Mouse (Mus musculus): ENCODE data around the gene Doc2a. TPM values are rescaled to one million over a fixed set of nuclear protein-coding genes. Genes with fewer than 3 reads are reported as not detected.

Gene Doc2a
- polyA plus RNA-seq, 1 experiment from 2014 or later, result 31.1 TPM

GRCm38 (mm10) chr7:126856741-126857420 lies 9.7 kb downstream of the Doc2a start:
- no peaks in the 10 kb centered on the region for H3K27me3 ChIP-seq (replicated peaks; ENCODE audit: control insufficient read depth, insufficient read depth, low read length)
- no peak for ATAC-seq
- peaks cover 8% of the 10 kb centered on the region for H3K4me1 ChIP-seq (ENCODE audit: control insufficient read depth, insufficient read depth, low read depth, low read length)
- no peak overlapping the region for H3K9ac ChIP-seq (ENCODE audit: low read depth, low read length)
- no peak overlapping the region for H3K4me3 ChIP-seq (ENCODE audit: low read length)
- WGBS, result 81% methylated on average over 9 of the region's 9 CpGs
- H3K36me3 ChIP-seq (ENCODE audit: control insufficient read depth, insufficient read depth, low read length), result peaks cover 21% of the 10 kb centered on the region; the same call in 1 of the 2 replicates
- no peak overlapping the region for H3K4me2 ChIP-seq (ENCODE audit: low read length)
- no peak overlapping the region for H3K27ac ChIP-seq (ENCODE audit: low read depth, low read length)
- H3K9me3 ChIP-seq (ENCODE audit: control insufficient read depth, low read length), result no peaks in the 10 kb centered on the region

GRCm38 (mm10) chr7:126860987-126861386 lies 13.8 kb downstream of the Doc2a start:
- peak overlapping the region; percentile 83 for H3K4me2 ChIP-seq (ENCODE audit: low read length)
- peak overlapping the region; percentile 68 for H3K9ac ChIP-seq (ENCODE audit: low read depth, low read length)
- no peak for ATAC-seq
- H3K36me3 ChIP-seq (ENCODE audit: control insufficient read depth, insufficient read depth, low read length), result peaks cover 18% of the 10 kb centered on the region
- WGBS, result 70% methylated on average over 5 of the region's 5 CpGs
- H3K4me1 ChIP-seq (ENCODE audit: control insufficient read depth, insufficient read depth, low read depth, low read length), result peaks cover 22% of the 10 kb centered on the region
- peak overlapping the region; percentile 57 for H3K4me3 ChIP-seq (ENCODE audit: low read length)
- H3K27ac ChIP-seq (ENCODE audit: low read depth, low read length), result no peak overlapping the region
- H3K27me3 ChIP-seq (replicated peaks; ENCODE audit: control insufficient read depth, insufficient read depth, low read length), result no peaks in the 10 kb centered on the region
- H3K9me3 ChIP-seq (ENCODE audit: control insufficient read depth, low read length), result no peaks in the 10 kb centered on the region

GRCm38 (mm10) chr7:126861429-126862130 lies 14.4 kb downstream of the Doc2a start, which contains the start of gene Hirip3:
Hirip3 (plus strand) TSS chr7:126861972.
- Histone ChIP-seq H3K4me3 (ENCODE audit: low read length) (peak within 1 kb of the TSS; percentile 57), H3K36me3 (ENCODE audit: control insufficient read depth, insufficient read depth, low read length) (peaks cover 20% of the 10 kb centered on the region), H3K27me3 (replicated peaks; ENCODE audit: control insufficient read depth, insufficient read depth, low read length) (no peaks in the 10 kb centered on the region), H3K4me2 (ENCODE audit: low read length) (peak within 1 kb of the TSS; percentile 83), H3K27ac (ENCODE audit: low read depth, low read length) (peak within 1 kb of the TSS; percentile 81), H3K4me1 (ENCODE audit: control insufficient read depth, insufficient read depth, low read depth, low read length) (peaks cover 22% of the 10 kb centered on the region), H3K9me3 (ENCODE audit: control insufficient read depth, low read length) (no peaks in the 10 kb centered on the region), H3K9ac (ENCODE audit: low read depth, low read length) (peak within 1 kb of the TSS; percentile 68)
- ATAC-seq, result peak; percentile 88
- WGBS, result 3% methylated on average over 42 of the region's 42 CpGs

GRCm38 (mm10) chr7:126862147-126862784 lies 15.1 kb downstream of the Doc2a start, which contains the start of gene Ino80e:
Ino80e (minus strand) TSS chr7:126862377.
- 0% methylated on average over 41 of the region's 41 CpGs for WGBS
- peaks cover 23% of the 10 kb centered on the region for H3K36me3 ChIP-seq (ENCODE audit: control insufficient read depth, insufficient read depth, low read length)

GRCm38 (mm10) chr7:126863791-126864190 lies 16.6 kb downstream of the Doc2a start:
- Histone ChIP-seq H3K36me3 (ENCODE audit: control insufficient read depth, insufficient read depth, low read length) (peaks cover 29% of the 10 kb centered on the region), H3K4me3 (ENCODE audit: low read length) (peak overlapping the region; percentile 57; the same call in 1 of the 2 replicates), H3K4me1 (ENCODE audit: control insufficient read depth, insufficient read depth, low read depth, low read length) (peaks cover 22% of the 10 kb centered on the region), H3K27me3 (replicated peaks; ENCODE audit: control insufficient read depth, insufficient read depth, low read length) (no peaks in the 10 kb centered on the region), H3K9ac (ENCODE audit: low read depth, low read length) (peak overlapping the region; percentile 68), H3K4me2 (ENCODE audit: low read length) (peak overlapping the region; percentile 83), H3K27ac (ENCODE audit: low read depth, low read length) (no peak overlapping the region), H3K9me3 (ENCODE audit: control insufficient read depth, low read length) (no peaks in the 10 kb centered on the region)
- 62% methylated on average over 6 of the region's 6 CpGs for WGBS
- no peak for ATAC-seq

More at GRCm38 (mm10) chr7:126862147-126862784, 15.1 kb downstream of the Doc2a start, which contains the start of gene Ino80e:
- H3K27ac ChIP-seq (ENCODE audit: low read depth, low read length), result peak within 1 kb of the TSS; percentile 81
- H3K4me1 ChIP-seq (ENCODE audit: control insufficient read depth, insufficient read depth, low read depth, low read length), result peaks cover 22% of the 10 kb centered on the region
- ATAC-seq, result peak; percentile 74
- H3K9me3 ChIP-seq (ENCODE audit: control insufficient read depth, low read length), result no peaks in the 10 kb centered on the region
- H3K9ac ChIP-seq (ENCODE audit: low read depth, low read length), result peak within 1 kb of the TSS; percentile 68
- H3K4me2 ChIP-seq (ENCODE audit: low read length), result peak within 1 kb of the TSS; percentile 83
- peak within 1 kb of the TSS; percentile 57 for H3K4me3 ChIP-seq (ENCODE audit: low read length)
- no peaks in the 10 kb centered on the region for H3K27me3 ChIP-seq (replicated peaks; ENCODE audit: control insufficient read depth, insufficient read depth, low read length)

- no peak for ATAC-seq
- H3K36me3 ChIP-seq (ENCODE audit: control insufficient read depth, insufficient read depth, low read length), result peaks cover 57% of the 10 kb centered on the region
- WGBS, result 90% methylated on average over 2 of the region's 2 CpGs
- no peak overlapping the region for H3K27ac ChIP-seq (ENCODE audit: low read depth, low read length)
- no peak overlapping the region for H3K4me3 ChIP-seq (ENCODE audit: low read length)
- peaks cover 14% of the 10 kb centered on the region for H3K4me1 ChIP-seq (ENCODE audit: control insufficient read depth, insufficient read depth, low read depth, low read length)
- no peak overlapping the region for H3K9ac ChIP-seq (ENCODE audit: low read depth, low read length)
- no peak overlapping the region for H3K4me2 ChIP-seq (ENCODE audit: low read length)
- no peaks in the 10 kb centered on the region for H3K9me3 ChIP-seq (ENCODE audit: control insufficient read depth, low read length)
- no peaks in the 10 kb centered on the region for H3K27me3 ChIP-seq (replicated peaks; ENCODE audit: control insufficient read depth, insufficient read depth, low read length)
Measured at GRCm38 (mm10) chr7:126867534-126867933, 20.3 kb downstream of the Doc2a start.

GRCm38 (mm10) chr7:126868003-126868402 lies 20.8 kb downstream of the Doc2a start:
- Histone ChIP-seq H3K9ac (ENCODE audit: low read depth, low read length) (no peak overlapping the region), H3K36me3 (ENCODE audit: control insufficient read depth, insufficient read depth, low read length) (peaks cover 62% of the 10 kb centered on the region), H3K9me3 (ENCODE audit: control insufficient read depth, low read length) (no peaks in the 10 kb centered on the region), H3K4me3 (ENCODE audit: low read length) (no peak overlapping the region), H3K27ac (ENCODE audit: low read depth, low read length) (no peak overlapping the region), H3K4me2 (ENCODE audit: low read length) (no peak overlapping the region), H3K27me3 (replicated peaks; ENCODE audit: control insufficient read depth, insufficient read depth, low read length) (no peaks in the 10 kb centered on the region), H3K4me1 (ENCODE audit: control insufficient read depth, insufficient read depth, low read depth, low read length) (peaks cover 10% of the 10 kb centered on the region)
- no peak for ATAC-seq
- 85% methylated on average over 12 of the region's 12 CpGs for WGBS

GRCm38 (mm10) chr7:126869780-126870519 lies 22.7 kb downstream of the Doc2a start:
- no peaks in the 10 kb centered on the region for H3K4me1 ChIP-seq (ENCODE audit: control insufficient read depth, insufficient read depth, low read depth, low read length)
- no peak overlapping the region for H3K4me3 ChIP-seq (ENCODE audit: low read length)
- H3K9ac ChIP-seq (ENCODE audit: low read depth, low read length), result no peak overlapping the region; the same call in 1 of the 2 replicates
- H3K36me3 ChIP-seq (ENCODE audit: control insufficient read depth, insufficient read depth, low read length), result peaks cover 73% of the 10 kb centered on the region
- H3K9me3 ChIP-seq (ENCODE audit: control insufficient read depth, low read length), result no peaks in the 10 kb centered on the region
- no peak overlapping the region for H3K27ac ChIP-seq (ENCODE audit: low read depth, low read length)
- WGBS, result 91% methylated on average over 23 of the region's 23 CpGs
- ATAC-seq, result no peak
- no peaks in the 10 kb centered on the region for H3K27me3 ChIP-seq (replicated peaks; ENCODE audit: control insufficient read depth, insufficient read depth, low read length)
- no peak overlapping the region for H3K4me2 ChIP-seq (ENCODE audit: low read length)

Data from hindbrain, embryonic 16.5 days (tissue).